Mouse (Mus musculus) mouse trophoblast stem cell (cell line): ENCODE results near the gene Pramef6.
"Not testable (repeated sequence)": the region's sequence is repeated elsewhere in the genome, so short reads cannot be mapped to it uniquely, and the experiment has no call there.

Source experiments
- in situ Hi-C, 2 experiments: fragments of 300-500 bp; cut with MseI, MboI; formaldehyde crosslinking; loops; 2 replicates in 1 of 2; 3 replicates in 1 of 2; pipeline ENCODE4 v1.15.1; 2025

Gene Pramef6

DNA sequence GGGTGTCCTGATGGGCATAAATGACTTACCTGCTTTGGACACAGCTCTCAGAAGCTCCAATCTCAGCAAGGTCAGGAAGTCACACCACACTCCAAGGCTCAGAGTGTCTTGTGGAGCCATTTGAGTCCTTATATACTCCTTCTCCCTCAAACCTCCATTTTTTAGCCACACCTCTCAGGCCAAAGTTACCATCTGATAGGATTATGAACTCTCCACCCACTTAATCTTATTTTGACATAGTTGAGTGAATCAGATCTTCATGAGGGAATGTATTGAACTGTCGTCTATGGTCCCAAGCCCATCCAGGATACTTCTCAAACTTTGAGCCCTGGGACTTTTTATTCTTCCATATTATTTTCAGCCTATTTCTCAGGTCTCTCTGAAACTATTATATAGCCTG lies at the start of gene Pramef6:
Gene Pramef6 (minus strand): TSS at position 101 of the 400 bp plus-strand sequence.
- in situ Hi-C loops: not testable (repeated sequence)

DNA sequence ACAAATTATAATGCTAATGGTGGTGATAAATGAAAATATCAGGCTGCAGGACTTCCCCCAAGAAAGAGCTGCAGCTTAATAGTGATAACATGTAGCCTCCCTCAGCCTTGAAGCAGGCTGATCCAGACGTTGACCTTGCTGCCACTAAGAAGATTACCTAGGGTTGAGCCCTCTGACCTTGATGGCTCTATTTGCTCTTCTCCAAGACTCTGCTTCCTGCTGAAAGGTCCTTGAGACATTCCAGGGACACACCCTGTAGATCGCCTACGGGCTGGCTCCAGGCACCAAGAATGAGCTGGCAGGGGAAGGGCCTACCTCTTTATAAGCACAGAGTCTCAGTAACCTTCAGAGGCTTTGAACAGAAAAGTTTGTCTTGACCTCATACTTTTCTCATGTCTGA lies 5.8 kb downstream of the Pramef6 start:
- in situ Hi-C loops: loop anchor here in 1 of 2 experiments (5.0 kb wide), 1 partner anchor 277 kb away; the partner anchor contains the start of gene Gm13083

GRCm38 (mm10) chr4:143882371-143882770 lies 17.8 kb downstream of the Pramef6 start:
- in situ Hi-C loops: not testable (repeated sequence)

GRCm38 (mm10) chr4:143846197-143846596 lies 54.0 kb downstream of the Pramef6 start, which contains the start of gene Gm13103:
TSS of gene Gm13103 (plus strand) at chr4:143846497.
- in situ Hi-C loops: not testable (repeated sequence)
